Mouse (Mus musculus) forebrain, embryonic 13.5 days (tissue): ENCODE measurements around the gene Ntf5. TPM values are rescaled to one million over a fixed set of nuclear protein-coding genes. Genes with fewer than 3 reads are reported as not detected.
A peak's percentile ranks its signal among the peaks of the same experiment; 100 is the strongest.

Experiments
- ATAC-seq: fragments of 200-750 bp; cut with Nextera tagmentation; 2 replicates; pipeline ENCODE4 v1.8.0; 2017
- H3K27ac ChIP-seq: fragments of 300-500 bp; sonication (generic); 2 replicates; pipeline ENCODE4 v1.5.1; 2015; ENCODE audit warnings: inconsistent platforms, mild to moderate bottlenecking, moderate library complexity
- H3K27me3 ChIP-seq: fragments of 300-500 bp; sonication (generic); 2 replicates; pipeline ENCODE4 v1.6.1; 2015; ENCODE audit warnings: mild to moderate bottlenecking, inconsistent platforms
- H3K36me3 ChIP-seq: fragments of 300-500 bp; sonication (generic); 2 replicates; pipeline ENCODE4 v1.6.1; 2015; ENCODE audit warnings: mild to moderate bottlenecking, inconsistent platforms; ENCODE audit not compliant: poor library complexity, severe bottlenecking
- H3K4me1 ChIP-seq: fragments of 300-500 bp; sonication (generic); 2 replicates; pipeline ENCODE4 v1.6.1; 2015; ENCODE audit warnings: inconsistent platforms
- H3K4me2 ChIP-seq: fragments of 300-500 bp; sonication (generic); 2 replicates; pipeline ENCODE4 v1.6.1; 2015; ENCODE audit warnings: inconsistent platforms, mild to moderate bottlenecking, moderate library complexity
- H3K4me3 ChIP-seq: fragments of 300-500 bp; sonication (generic); 2 replicates; pipeline ENCODE4 v1.5.1; 2015; ENCODE audit warnings: mild to moderate bottlenecking, inconsistent platforms
- H3K9ac ChIP-seq: fragments of 300-500 bp; sonication (generic); 2 replicates; pipeline ENCODE4 v1.6.1; 2015; ENCODE audit warnings: mild to moderate bottlenecking, inconsistent platforms
- H3K9me3 ChIP-seq: fragments of 300-500 bp; sonication (generic); replicated peaks from 2 replicates; pipeline ENCODE4 v1.6.1; 2016; ENCODE audit warnings: inconsistent platforms
- WGBS: fragments of 180-500 bp; shearing (Covaris S2); methylation state at CpG from one replicate; pipeline ENCODE4 v1.1.7; 2015; 5-methylcytosine and 5-hydroxymethylcytosine counted together
- polyA plus RNA-seq: library from polyadenylated mRNA; unstranded; fragments of >200 nt; fragmentation: Nextera tagmentation; extraction: Ambion mirVana; gene quantifications from 2 replicates; pipeline ENCODE4 v1.2.1, GENCODE M21; 2015

The Ntf5 gene
- polyA plus RNA-seq, 1 experiment from 2014 or later = not detected

- Histone ChIP-seq H3K4me1 (peaks cover 11% of the 10 kb centered on the region), H3K9ac (no peak overlapping the region), H3K27ac (no peak overlapping the region), H3K4me3 (peak overlapping the region; percentile 29), H3K36me3 (no peaks in the 10 kb centered on the region), H3K4me2 (peak overlapping the region; percentile 52), H3K9me3 (no peaks in the 10 kb centered on the region), H3K27me3 (peaks cover 76% of the 10 kb centered on the region)
- WGBS = 3% methylated on average over 113 of the region's 114 CpGs
- no peak for ATAC-seq
These were observed 7.0 kb upstream of the Ntf5 start for GRCm38 (mm10) chr7:45406157-45407156.

DNA sequence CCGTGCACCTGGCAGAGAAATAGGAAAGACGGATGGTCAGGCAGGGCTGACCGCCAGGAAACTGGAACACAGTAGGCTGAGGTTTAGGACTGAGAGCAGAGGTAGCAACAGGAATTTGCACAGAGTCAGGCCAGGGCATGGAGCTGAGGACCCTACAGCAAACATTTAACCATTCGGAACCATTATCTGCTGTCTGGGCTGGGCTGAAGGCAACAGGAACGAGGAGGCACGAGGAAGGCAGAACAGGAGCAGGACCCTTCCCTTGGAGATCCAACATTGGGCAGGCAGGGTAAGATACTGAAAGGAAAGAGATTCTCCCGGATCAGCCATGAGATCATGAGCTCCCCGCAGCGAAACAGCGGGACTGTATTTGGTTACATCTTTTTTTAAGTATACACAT is 5.7 kb upstream of the Ntf5 start:
- Histone ChIP-seq H3K4me3 (no peak overlapping the region), H3K4me2 (no peak overlapping the region), H3K36me3 (no peaks in the 10 kb centered on the region), H3K9me3 (no peaks in the 10 kb centered on the region), H3K4me1 (peaks cover 11% of the 10 kb centered on the region), H3K27ac (no peak overlapping the region), H3K9ac (no peak overlapping the region), H3K27me3 (peaks cover 81% of the 10 kb centered on the region)
- no peak for ATAC-seq
- WGBS = 84% methylated on average over 10 of the region's 10 CpGs

GRCm38 (mm10) chr7:45408351-45408750 is 5.1 kb upstream of the Ntf5 start:
- no peak for ATAC-seq
- peaks cover 15% of the 10 kb centered on the region for H3K4me1 ChIP-seq
- peaks cover 86% of the 10 kb centered on the region for H3K27me3 ChIP-seq
- no peaks in the 10 kb centered on the region for H3K9me3 ChIP-seq
- no peak overlapping the region for H3K4me3 ChIP-seq
- H3K36me3 ChIP-seq = no peaks in the 10 kb centered on the region
- no peak overlapping the region for H3K27ac ChIP-seq
- no peak overlapping the region for H3K9ac ChIP-seq
- WGBS = 70% methylated on average over 7 of the region's 7 CpGs
- no peak overlapping the region for H3K4me2 ChIP-seq

DNA sequence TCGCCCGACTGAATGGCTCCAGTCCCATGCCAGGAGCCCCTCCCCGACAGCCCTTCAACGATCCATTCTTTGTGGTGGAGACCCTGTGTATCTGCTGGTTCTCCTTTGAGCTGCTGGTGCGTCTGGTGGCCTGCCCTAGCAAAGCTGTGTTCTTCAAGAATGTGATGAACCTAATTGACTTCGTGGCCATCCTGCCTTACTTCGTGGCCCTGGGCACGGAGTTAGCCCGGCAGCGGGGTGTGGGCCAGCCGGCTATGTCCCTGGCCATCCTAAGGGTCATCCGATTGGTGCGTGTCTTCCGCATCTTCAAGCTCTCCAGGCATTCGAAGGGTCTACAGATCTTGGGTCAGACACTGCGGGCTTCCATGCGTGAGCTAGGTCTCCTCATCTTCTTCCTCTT is 4.5 kb upstream of the Ntf5 start:
- Histone ChIP-seq H3K36me3 (no peaks in the 10 kb centered on the region), H3K27me3 (peaks cover 92% of the 10 kb centered on the region), H3K9ac (no peak overlapping the region), H3K4me3 (no peak overlapping the region), H3K9me3 (no peaks in the 10 kb centered on the region), H3K4me2 (no peak overlapping the region), H3K27ac (no peak overlapping the region), H3K4me1 (peaks cover 21% of the 10 kb centered on the region)
- 89% methylated on average over 17 of the region's 17 CpGs for WGBS
- ATAC-seq = no peak

DNA sequence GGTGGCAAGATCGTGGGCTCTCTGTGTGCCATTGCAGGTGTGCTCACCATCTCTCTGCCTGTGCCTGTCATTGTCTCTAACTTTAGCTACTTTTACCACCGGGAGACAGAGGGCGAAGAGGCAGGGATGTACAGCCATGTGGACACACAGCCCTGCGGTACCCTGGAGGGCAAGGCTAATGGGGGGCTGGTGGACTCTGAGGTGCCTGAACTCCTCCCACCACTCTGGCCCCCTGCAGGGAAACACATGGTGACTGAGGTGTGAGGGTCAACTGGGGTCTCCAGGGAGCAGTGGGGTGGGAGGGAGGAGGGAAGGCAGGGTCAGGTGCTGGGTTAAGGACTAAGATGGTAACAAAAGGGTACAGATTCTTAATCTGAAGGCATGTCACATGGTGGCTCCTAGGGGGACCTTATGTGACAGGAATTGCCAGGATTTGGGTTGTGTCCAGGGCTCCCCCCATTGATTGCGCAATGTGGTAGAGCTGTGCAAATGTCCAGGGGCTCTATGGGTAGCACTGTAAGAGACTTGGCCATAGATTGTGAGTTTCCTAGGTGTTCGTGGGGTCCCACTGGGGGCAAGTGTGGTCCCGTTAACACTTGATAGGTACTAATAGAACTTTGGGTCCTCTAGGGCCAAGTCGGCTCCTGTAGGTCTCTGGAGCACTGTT is 3.9 kb upstream of the Ntf5 start:
- ATAC-seq = no peak
- H3K9me3 ChIP-seq = no peaks in the 10 kb centered on the region
- 87% methylated on average over 8 of the region's 8 CpGs for WGBS
- H3K9ac ChIP-seq = no peak overlapping the region
- no peak overlapping the region for H3K4me3 ChIP-seq
- H3K36me3 ChIP-seq = no peaks in the 10 kb centered on the region
- peaks cover 99% of the 10 kb centered on the region for H3K27me3 ChIP-seq
- H3K4me1 ChIP-seq = peaks cover 25% of the 10 kb centered on the region
- H3K27ac ChIP-seq = no peak overlapping the region
- no peak overlapping the region for H3K4me2 ChIP-seq

DNA sequence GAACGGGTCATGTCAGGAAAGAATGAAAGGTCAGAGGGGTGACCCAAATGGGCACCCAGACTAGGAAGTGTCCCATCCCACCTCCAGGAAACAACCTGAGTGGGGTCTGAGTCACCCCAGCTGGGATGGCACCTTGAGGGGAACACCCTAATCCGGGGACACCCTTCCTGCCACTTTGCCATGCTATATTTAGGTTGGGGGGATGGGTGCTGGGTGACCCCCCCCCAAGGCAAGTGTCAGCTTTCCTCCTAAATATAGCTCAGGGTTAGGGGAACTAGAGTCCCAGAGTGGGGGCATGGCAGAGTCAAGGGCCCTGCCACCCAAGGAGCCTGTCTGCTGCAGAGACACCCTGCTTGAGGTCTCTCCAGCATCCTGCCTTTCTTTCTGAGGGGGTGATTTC is 1.1 kb upstream of the Ntf5 start:
- Histone ChIP-seq H3K9ac (no peak overlapping the region), H3K9me3 (no peaks in the 10 kb centered on the region), H3K36me3 (no peaks in the 10 kb centered on the region), H3K4me2 (no peak overlapping the region), H3K4me1 (peaks cover 18% of the 10 kb centered on the region), H3K27me3 (peaks cover 99% of the 10 kb centered on the region), H3K4me3 (no peak overlapping the region), H3K27ac (no peak overlapping the region)
- ATAC-seq = no peak
- 71% methylated on average over 2 of the region's 2 CpGs for WGBS

DNA sequence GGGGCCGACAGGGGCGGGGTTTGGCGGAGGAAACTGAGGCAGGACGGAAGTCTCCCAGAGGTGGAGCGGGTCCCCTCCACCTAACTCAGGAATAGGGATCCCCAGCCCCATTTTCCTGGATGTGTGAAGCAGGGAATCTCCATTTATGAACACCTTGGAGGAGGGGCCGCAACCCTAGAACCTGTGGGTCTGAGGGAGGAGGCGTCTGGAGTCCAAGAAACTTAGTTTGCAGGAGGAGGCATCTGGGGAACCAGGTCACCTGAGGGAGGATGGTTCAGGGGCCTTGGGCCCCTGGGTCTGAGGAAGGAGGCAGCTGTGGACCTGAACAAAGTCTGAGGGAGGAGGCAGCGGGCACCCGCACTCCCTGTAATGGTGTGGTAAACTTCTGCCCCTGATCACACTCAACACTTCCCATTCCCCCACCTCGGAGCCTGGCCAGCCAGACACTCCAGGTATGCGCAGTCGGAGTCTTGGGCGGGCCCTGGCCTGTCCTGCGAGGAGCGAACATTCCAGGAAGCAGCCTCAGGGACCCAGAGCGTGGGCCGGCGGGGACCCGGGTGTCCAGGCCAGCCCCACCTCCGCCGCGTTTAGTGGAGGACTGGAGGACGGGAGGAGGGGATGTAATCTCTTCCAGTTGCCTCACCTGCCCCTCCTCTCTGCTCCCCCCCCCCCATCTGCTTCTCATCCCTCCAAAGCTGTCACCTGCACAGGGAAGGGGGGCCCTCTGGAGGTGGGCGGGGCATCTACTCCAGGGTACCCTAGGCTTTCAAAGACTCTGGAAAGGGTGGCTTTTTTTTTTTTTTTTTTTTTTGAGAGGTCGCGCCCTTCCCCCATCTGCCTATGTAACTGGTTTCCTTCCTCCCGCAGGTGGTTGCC is 607 bp downstream of the Ntf5 start:
- Histone ChIP-seq H3K36me3 (no peaks in the 10 kb centered on the region), H3K9ac (peak overlapping the region; percentile 50), H3K9me3 (no peaks in the 10 kb centered on the region), H3K27ac (no peak overlapping the region), H3K4me2 (peak overlapping the region; percentile 67), H3K4me1 (peaks cover 18% of the 10 kb centered on the region), H3K4me3 (peak overlapping the region; percentile 45), H3K27me3 (peaks cover 99% of the 10 kb centered on the region)
- under 1% methylated on average over 26 of the region's 27 CpGs for WGBS
- peak; percentile 16; the same call in 1 of the 2 replicates for ATAC-seq

DNA sequence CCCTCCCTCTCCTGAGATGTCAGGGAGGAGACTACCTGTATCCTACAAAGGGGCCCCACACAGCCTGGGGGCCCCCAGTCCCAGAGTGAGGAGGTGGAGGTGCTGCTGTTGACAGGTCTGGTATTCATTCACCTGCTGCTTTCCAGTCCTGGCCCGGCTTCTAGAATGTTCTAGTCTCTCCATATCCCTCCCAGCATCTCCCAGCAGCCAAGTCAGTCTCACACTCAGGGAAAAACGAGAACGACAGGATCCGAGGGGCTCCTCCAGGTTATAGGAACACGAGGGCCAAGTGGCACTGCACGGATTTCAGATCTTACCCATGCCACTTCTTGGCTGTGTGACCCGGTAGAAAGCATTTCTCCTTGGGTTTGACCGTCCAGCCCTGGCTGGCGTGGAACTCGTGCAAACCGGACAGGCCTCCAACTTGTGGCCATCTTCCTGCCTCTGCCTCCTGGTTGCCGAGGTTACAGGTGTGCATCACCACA is 1.3 kb downstream of the Ntf5 start:
- H3K4me1 ChIP-seq = peaks cover 18% of the 10 kb centered on the region
- peaks cover 99% of the 10 kb centered on the region for H3K27me3 ChIP-seq
- WGBS = 48% methylated on average over 12 of the region's 12 CpGs
- no peak overlapping the region for H3K9ac ChIP-seq
- no peaks in the 10 kb centered on the region for H3K9me3 ChIP-seq
- H3K27ac ChIP-seq = no peak overlapping the region
- H3K36me3 ChIP-seq = no peaks in the 10 kb centered on the region
- H3K4me2 ChIP-seq = no peak overlapping the region
- ATAC-seq = no peak
- H3K4me3 ChIP-seq = no peak overlapping the region

DNA sequence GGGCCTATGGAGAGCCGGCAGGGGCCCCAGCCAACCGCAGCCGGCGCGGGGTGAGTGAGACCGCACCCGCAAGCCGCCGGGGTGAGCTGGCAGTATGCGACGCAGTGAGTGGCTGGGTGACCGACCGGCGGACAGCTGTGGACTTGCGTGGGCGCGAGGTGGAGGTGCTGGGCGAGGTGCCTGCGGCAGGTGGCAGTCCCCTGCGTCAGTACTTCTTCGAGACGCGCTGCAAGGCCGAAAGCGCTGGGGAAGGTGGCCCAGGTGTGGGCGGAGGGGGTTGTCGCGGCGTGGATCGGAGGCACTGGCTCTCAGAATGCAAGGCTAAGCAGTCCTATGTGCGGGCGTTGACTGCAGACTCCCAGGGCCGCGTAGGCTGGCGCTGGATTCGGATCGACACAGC is 2.1 kb downstream of the Ntf5 start:
- H3K4me1 ChIP-seq = peaks cover 18% of the 10 kb centered on the region
- WGBS = 11% methylated on average over 33 of the region's 37 CpGs
- peaks cover 5% of the 10 kb centered on the region for H3K36me3 ChIP-seq
- H3K4me2 ChIP-seq = no peak overlapping the region
- 0 out of 2 replicates have a peak overlapping the region, but pooled peaks have one; percentile 1 for H3K4me3 ChIP-seq
- no peak overlapping the region for H3K27ac ChIP-seq
- H3K9ac ChIP-seq = no peak overlapping the region
- peaks cover 99% of the 10 kb centered on the region for H3K27me3 ChIP-seq
- ATAC-seq = no peak
- H3K9me3 ChIP-seq = no peaks in the 10 kb centered on the region

DNA sequence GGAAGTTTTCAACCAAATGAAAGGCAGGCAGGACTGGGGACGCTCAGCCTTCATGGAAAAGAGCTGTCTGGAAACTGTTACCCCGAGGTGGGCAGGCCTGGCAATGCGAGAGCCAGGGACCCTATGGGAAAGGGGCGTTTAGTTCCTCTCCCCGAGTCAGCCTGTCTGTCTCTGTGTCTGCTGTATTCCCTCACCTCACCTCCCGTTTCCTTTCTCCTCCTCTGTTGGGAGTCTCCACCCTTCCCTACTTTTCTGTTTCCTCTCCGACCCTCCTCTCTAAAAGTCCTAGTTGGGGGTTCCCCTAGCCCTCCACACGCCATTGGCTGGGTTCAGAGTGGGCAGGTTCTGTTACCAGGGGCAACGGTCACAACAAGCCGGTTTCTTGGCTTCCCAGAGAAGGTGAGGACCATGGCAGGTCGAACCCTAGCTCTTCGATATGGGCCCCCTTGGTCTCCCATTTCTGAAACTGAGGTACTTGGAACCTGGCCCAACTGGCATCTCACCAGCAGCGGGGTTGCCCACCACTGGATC is 4.5 kb downstream of the Ntf5 start:
- no peak overlapping the region for H3K4me3 ChIP-seq
- H3K36me3 ChIP-seq = peaks cover 29% of the 10 kb centered on the region

GRCm38 (mm10) chr7:45419859-45420614 is 6.5 kb downstream of the Ntf5 start:
- WGBS = 15% methylated on average over 27 of the region's 27 CpGs
- Histone ChIP-seq H3K27me3 (peaks cover 61% of the 10 kb centered on the region), H3K4me3 (no peak overlapping the region), H3K36me3 (peaks cover 49% of the 10 kb centered on the region), H3K4me2 (no peak overlapping the region), H3K4me1 (peaks cover 3% of the 10 kb centered on the region; the same call in 1 of the 2 replicates), H3K9me3 (no peaks in the 10 kb centered on the region), H3K9ac (no peak overlapping the region), H3K27ac (no peak overlapping the region)
- no peak for ATAC-seq

More for the DNA sequence above, 4.5 kb downstream of the Ntf5 start:
- Histone ChIP-seq H3K4me2 (no peak overlapping the region), H3K27ac (no peak overlapping the region), H3K9me3 (no peaks in the 10 kb centered on the region), H3K9ac (no peak overlapping the region), H3K27me3 (peaks cover 81% of the 10 kb centered on the region), H3K4me1 (peaks cover 16% of the 10 kb centered on the region)
- 12% methylated on average over 13 of the region's 13 CpGs for WGBS
- ATAC-seq = no peak
